Mouse (Mus musculus) heart, adult 2 months (tissue): Measurements from ENCODE around the gene Cfap45.

Experiments
- CTCF ChIP-seq: fragments of 200-600 bp; IDR thresholded peaks from 2 replicates; pipeline ENCODE4 v1.8.1; 2022; ENCODE audit warnings: antibody characterized with exemption, mild to moderate bottlenecking, moderate library complexity
- EP300 ChIP-seq: fragments of 200-500 bp; IDR thresholded peaks from 2 replicates; pipeline ENCODE4 v1.6.1; 2011; ENCODE audit warnings: low read depth, low read length, control low read depth; ENCODE audit not compliant: insufficient read depth
- POLR2A ChIP-seq: fragments of 200-500 bp; IDR thresholded peaks from 2 replicates; pipeline ENCODE4 v1.6.1; 2011; ENCODE audit warnings: mild to moderate bottlenecking, low read depth, low read length, control low read depth; ENCODE audit not compliant: insufficient read depth

GRCm38 (mm10) chr1:172590385-172590784, 69.8 kb downstream of the Cfap45 start, which contains the start of gene Slamf8:
- TF ChIP-seq CTCF = no peak
- TF ChIP-seq POLR2A = no peak
- no peak for TF ChIP-seq EP300
